Mouse (Mus musculus): Measurements from ENCODE around the gene Nfatc4. TPM values are rescaled to one million over a fixed set of nuclear protein-coding genes. Genes with fewer than 3 reads are reported as not detected.
A peak's percentile ranks its signal among the peaks of the same experiment; 100 is the strongest.

Gene Nfatc4
- total RNA-seq (2021), result 1 to 10 TPM; 3.5 to 4.0 TPM
- long read RNA-seq, experiment 1, partial matches to known transcripts, result 0 of 1 reads
- long read RNA-seq, experiment 1, other reads (novel, unspliced or antisense), result 0 of 1 reads
- long read RNA-seq, experiment 2, partial matches to known transcripts, result 0 of 1 reads
- long read RNA-seq, experiment 2, other reads (novel, unspliced or antisense), result 0 of 1 reads

DNA sequence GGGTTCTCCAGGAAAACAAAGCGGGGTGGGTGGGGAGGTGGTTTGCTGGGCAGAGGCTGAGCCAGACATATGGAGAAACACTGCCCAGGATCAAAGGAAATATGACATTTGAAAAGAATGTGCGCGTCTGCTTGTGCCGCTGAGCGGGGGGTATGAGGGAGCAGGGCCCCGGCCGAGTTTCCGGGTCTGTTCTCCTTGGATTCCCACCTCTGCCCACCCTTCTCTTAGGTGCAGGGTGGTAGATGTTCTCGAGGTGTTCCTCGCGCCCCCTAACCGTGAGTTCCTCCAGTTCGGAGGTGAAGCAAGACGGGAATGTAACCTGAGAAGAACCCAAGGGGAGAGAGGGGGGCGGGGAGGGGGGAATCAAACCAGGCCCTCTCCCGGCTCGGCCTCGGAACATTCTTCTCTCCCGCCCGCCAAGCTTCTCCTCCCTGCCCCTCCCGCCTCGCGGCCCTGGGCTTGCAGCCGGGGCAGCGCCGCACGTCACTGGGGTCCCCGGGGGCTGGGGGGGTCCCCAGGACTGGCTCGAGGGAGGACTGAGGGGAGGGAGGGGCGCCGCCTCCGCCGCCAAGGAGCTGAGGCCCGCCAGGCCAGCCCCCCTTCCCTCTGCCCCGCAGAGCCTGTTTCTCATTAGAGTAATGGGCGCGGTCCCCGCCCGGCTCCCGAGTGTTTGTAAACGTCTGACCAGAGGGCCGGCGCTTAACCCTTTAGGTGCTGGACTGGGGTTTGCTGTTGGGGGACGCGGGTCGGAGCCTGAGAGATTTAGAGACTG is at the start of gene Nfatc4:
Gene Nfatc4, plus strand, starts transcription at position 154 of the 772 bp plus-strand sequence.
- peak; percentile 33 to 48 for DNase-seq (ENCODE audit: low spot score in 2 of 2)

DNA sequence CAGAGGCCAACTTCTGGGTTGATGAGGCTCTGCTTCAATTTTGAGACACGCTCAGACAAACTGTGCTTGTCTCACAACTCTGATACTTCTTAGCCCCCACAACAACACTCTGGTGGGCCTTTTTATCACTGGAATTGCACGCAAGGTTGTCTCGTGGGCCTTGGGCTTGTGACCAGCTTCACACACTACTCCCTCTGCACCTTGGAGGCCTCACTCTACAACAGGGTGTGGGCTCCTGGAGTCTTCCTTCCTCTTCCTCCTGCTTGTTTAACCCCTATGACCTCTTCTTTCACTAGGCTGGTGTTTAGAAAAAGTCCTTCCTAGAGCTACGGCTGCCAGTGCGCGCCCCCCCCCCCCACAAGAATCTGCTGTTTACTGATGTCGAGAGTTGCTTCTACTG is 46.2 kb upstream of the Nfatc4 start:
- no peak for DNase-seq (ENCODE audit: low spot score in 2 of 2)

DNA sequence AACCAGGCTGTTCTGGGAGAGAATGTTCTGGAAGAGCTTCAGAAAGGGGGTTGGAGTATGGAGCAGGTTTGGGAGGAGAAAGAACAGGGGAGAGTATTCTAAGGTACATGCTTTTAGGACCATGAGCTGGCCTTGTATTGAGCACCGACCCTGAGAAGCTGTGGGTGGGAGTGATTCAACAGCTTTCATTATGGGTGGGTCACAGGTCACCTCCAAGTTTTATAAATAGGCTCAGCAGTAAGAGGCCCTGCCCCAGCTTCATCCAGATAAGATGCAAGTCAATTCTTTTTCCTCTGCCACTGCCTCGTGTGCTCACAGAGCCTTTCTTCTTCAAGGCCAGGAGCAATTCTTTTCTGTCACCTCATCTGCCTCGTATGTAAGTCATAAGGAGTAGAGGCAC is 45.8 kb upstream of the Nfatc4 start:
- no peak for DNase-seq (ENCODE audit: low spot score in 2 of 2)

- no peak for DNase-seq (ENCODE audit: low spot score in 2 of 2)
Measured at GRCm38 (mm10) chr14:55777806-55778205, 45.1 kb upstream of the Nfatc4 start.

- no peak for DNase-seq (ENCODE audit: low spot score in 2 of 2)
Measured at GRCm38 (mm10) chr14:55778686-55779085, 44.3 kb upstream of the Nfatc4 start.

GRCm38 (mm10) chr14:55779656-55780055 is 43.3 kb upstream of the Nfatc4 start:
- no peak for DNase-seq (ENCODE audit: low spot score in 2 of 2)

DNA sequence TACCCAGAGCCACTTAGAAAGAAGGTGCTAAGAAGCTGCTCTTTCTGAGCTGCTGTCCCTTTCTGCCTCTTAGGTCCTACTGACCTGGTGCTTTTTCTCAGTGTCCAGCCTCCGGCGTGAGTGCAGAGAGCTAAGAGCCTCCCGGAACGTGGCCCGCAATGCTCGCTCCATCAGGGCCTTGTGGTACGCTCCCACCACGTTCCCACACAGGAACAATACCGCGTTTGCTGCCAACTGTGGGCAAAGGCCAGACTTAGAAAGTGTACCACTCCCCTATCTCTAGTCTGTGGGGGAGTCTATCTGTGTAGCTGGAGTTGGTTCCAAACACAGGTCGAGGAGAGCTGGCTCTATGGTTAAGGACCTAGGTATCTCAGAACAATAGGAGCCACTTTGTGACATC is 42.2 kb upstream of the Nfatc4 start:
- DNase-seq (ENCODE audit: low spot score in 2 of 2), result no peak

DNA sequence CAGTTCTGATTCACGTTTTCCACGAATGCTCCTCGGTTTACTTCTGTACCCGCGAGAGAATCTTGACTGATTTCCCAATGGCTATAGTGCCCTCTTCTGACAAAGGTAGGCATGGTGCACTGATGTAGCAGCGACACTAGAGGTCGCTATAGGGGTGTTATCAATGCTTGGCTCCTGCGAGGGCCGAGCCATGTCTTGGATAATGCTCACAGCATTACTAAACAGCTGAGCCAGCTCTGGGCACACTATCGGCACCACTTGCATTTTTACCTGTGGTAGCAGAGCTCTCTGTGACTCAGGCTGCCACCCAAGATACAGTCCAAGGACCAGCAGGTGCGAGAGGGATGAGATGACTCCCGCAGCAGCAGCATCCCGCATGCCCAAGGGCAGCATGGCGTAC is 41.6 kb upstream of the Nfatc4 start:
- DNase-seq (ENCODE audit: low spot score in 2 of 2), result peak in 1 of 2 experiments; percentile 62

DNA sequence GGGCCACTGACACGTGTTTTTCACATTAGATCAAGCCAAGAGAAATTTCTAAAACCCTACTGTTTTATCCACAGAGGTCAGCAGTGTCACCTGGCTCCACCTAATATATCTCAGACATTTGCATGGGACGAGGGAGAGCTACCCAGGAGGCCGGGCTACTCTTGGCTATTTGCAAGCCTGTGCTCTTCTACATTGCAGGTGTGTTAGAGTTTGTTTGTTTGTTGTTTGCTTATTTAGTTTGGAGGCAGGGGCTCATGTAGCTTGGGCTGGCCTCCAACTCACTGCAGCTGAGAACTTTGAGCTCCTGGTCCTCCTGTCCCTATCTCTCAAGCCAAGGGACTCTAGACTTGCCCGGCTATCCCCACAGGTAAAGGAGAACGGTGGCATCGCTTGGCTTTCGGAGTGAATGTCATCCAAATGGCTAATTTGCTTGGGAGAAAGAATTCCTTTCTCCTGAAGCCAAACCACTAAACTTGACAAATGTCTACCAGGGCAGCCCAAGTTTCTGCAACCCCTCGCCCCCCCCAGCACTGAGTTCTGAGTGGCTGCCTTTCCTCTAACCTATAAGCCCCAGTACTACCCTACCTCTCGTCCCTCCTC is 40.5 kb upstream of the Nfatc4 start:
- no peak for DNase-seq (ENCODE audit: low spot score in 2 of 2)

DNA sequence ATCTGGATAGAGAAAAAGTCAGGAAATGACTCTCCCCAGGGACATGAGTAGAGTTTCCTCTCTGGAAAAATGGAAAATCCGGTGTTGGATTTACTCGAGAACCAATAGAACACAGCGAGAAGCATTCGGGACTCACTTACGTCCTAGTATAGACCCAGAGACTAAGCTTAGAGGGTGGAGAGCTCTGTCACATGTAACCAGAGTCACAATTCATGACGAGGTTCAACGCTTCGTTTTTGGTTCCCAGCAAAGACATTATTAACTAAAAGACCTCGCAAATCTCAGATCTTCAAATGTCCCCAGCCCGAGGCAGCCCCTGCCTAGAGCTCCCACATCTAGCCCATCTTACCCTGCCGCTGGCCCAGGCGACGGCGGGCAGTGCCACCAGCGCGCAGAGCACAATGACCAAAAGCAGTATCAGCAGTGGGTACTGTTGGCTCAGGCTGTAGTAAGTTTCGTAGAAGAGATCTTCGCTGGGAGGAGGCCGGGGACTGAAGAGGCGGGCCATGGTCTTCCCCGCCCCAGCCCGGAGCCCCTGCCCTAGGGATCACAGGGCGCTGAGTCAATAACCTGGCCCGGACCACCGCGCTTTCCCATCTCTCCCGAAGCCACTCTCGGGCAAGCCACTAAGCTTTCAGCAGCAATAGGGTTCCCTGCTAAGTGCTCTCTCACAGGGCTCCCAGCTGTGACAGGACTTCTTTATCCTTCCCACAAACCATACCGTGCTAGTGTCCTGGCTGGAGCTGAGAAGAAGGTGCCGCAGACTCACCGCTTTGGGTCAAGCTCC is 39.6 kb upstream of the Nfatc4 start:
- no peak for DNase-seq (ENCODE audit: low spot score in 2 of 2)

DNA sequence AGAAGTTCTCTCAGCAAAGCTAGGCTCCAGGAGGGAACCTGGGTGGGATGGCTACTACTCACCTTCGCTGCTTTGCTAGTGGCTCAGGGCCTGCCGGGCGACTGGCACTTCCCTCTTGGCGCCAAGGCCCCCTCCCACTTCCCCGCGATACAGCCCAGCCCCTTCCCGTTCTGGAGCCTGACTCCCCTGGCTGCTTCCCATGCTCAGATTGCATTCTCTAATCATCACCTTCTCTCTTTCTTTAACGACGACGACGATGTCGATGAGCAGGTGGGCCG is 39.0 kb upstream of the Nfatc4 start, which contains the start of gene Adcy4:
Gene Adcy4, minus strand, starts transcription at position 138 of the 278 bp plus-strand sequence.
- no peak for DNase-seq (ENCODE audit: low spot score in 2 of 2)

- no peak for DNase-seq (ENCODE audit: low spot score in 2 of 2)
Measured at GRCm38 (mm10) chr14:55785195-55785594, 37.7 kb upstream of the Nfatc4 start.

DNA sequence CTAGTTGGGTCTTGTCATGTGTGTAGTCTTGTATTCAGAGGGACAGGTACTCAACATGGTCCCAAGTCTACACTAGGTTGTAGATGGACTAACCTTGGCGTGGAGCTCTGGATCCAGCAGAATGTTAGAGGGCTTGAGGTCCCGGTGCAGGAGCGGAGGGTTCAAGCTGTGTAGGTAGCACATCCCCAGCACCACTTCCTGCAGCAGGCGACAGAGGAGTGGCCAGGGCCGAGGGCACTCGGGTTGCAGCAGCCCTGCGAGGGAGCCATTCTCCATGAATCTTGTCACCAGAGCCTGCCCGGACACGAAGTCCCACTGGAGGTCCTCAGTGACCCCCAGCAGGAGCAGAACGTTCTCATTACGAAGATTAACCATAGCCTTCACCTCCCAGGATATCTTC is 35.2 kb upstream of the Nfatc4 start:
- DNase-seq (ENCODE audit: low spot score in 2 of 2), result no peak

GRCm38 (mm10) chr14:55788256-55789050 is 34.5 kb upstream of the Nfatc4 start, which contains the start of gene Ripk3:
Gene Ripk3 (minus strand): TSS chr14:55788865.
- no peak for DNase-seq (ENCODE audit: low spot score in 2 of 2)

DNA sequence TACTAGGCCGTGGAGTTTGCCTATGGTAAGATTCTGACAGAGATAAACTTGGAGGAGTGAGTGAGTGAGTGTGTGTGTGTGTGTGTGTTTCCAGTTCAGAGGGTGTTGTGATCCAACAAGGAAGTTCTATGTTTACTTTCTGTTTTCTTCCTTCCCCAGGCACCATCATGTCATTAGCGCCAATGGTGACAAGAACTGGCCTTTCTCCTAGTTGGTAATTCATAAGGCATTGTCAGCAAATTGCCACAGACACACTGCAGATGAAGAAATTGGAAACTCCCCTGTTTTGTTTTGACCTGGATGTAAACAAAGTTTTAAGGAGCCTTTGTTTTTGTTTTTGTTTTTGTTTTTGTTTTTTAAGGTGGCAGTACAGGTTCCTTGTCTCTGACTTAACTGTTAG is 29.5 kb upstream of the Nfatc4 start:
- DNase-seq (ENCODE audit: low spot score in 2 of 2), result no peak

DNA sequence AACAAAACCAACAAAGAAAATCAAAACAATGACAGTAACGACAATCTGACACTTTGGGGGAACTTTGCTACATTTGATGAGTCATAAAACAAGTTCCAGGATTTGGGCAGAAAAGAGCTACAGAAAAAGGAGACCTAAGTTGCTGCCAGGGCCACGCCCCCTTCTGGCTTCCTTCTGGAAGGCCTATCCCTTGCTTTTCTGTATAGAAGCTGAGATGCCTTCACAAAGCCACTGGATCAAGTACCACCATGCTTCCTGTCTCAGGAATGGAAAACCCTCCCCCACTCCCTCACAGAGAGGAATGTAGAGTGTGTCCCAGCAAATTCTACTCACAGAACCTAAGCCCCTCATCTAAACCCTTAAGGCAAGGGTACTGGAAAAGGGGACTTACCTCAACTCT is 29.0 kb upstream of the Nfatc4 start:
- no peak for DNase-seq (ENCODE audit: low spot score in 2 of 2)

GRCm38 (mm10) chr14:55795380-55796163 is 27.4 kb upstream of the Nfatc4 start:
- no peak for DNase-seq (ENCODE audit: low spot score in 2 of 2)

GRCm38 (mm10) chr14:55814885-55815284 is 8.1 kb upstream of the Nfatc4 start:
- peak; percentile 22 to 53 for DNase-seq (ENCODE audit: low spot score in 2 of 2)

DNA sequence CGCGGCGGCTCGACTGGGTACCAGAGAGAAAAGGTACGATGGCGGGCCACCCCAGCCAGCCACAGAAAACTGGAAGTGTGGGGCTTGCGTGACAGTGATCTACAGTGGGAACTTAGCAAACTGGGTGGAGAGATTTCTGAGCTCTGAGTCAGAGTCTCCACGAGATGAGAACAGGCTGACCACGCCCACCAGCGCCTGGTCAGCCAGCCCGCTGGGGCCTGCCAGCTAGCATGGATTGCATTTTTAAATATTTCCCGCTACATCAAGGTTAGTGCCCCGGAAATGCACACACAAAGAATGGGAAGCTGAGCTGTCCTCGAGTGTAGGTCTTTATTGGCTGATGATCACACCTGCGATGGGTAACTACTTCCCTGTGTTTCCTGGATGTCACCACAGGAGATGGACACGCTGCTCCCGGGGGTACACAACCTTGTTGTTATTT is 7.6 kb upstream of the Nfatc4 start:
- no peak for DNase-seq (ENCODE audit: low spot score in 2 of 2)

DNA sequence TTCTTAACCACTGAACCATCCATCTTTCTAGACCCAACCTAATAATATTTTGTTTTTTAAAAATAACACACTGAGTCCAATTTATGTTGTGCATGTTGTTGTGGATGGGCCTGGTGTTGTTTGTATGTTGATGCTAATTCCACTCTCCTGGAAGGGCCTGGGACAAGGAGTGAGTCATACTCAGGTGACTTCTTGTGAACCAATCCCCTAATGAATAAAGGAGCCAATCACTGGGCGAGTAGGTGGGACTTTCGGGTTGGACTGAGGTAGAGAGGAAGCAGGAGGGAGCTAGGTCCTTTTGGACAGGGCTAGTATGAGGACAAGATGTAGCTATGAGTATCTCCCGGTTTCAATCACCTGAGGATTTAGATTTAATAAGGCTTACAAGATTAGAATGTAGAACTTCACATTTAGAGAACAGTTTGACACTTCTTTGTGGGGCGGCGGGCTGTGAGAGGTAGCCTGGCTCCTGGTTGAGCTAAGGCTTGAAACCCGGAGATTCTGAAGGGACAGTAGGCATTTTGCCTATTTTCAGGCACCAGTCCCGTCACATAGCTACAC is 3.0 kb upstream of the Nfatc4 start:
- DNase-seq (ENCODE audit: low spot score in 2 of 2), result no peak

Data from layer of hippocampus, postnatal 14 days (tissue).